Mouse (Mus musculus): ENCODE measurements around the gene Mms22l. TPM values are rescaled to one million over a fixed set of nuclear protein-coding genes. Genes with fewer than 3 reads are reported as not detected.
A peak's percentile ranks its signal among the peaks of the same experiment; 100 is the strongest.

The Mms22l gene
- polyA plus RNA-seq, 1 experiment from 2014 or later: 7.1 TPM

GRCm38 (mm10) chr4:24601711-24602110 is 105.5 kb downstream of the Mms22l start:
- Histone ChIP-seq H3K27me3 (ENCODE audit: control insufficient read depth, insufficient read depth, low read length) (no peaks in the 10 kb centered on the region), H3K9me3 (ENCODE audit: control insufficient read depth, low read length) (no peaks in the 10 kb centered on the region), H3K9ac (ENCODE audit: low read length) (no peak overlapping the region), H3K4me1 (replicated peaks; ENCODE audit: control insufficient read depth, insufficient read depth) (no peaks in the 10 kb centered on the region), H3K4me2 (replicated peaks; ENCODE audit: low read depth) (no peak overlapping the region), H3K4me3 (ENCODE audit: low read depth, low read length) (no peak overlapping the region), H3K27ac (replicated peaks) (no peak overlapping the region), H3K36me3 (ENCODE audit: control insufficient read depth, insufficient read depth, low read length) (no peaks in the 10 kb centered on the region)
- TF ChIP-seq CTCF (IDR thresholded peaks at IDR 0.05; ENCODE audit: low read depth) (no peak), EP300 (optimal IDR thresholded peaks at IDR 0.05) (no peak)
- DNase-seq (ENCODE audit: low spot score) (no peak), ATAC-seq (ENCODE audit: low FRiP score, low TSS enrichment) (no peak)
- WGBS: 92% methylated on average over 6 of the region's 6 CpGs

DNA sequence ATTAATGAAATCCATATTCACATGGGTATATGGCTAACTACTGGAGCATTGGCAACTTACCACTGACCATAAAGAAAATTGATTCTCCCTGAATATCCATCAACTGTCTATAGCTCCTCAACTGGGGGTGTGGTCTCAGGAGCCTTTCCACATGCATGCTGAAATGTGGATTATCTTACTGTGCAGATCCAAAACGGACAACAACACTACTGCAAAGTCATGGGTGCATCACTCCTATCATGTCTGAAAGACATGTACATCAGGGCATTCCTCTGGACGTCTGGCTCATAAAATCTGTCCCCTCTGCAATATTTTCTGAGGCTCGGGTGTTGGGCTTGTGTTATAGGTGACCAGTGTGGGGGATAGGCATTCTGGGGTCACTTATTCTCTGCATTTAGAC is 112.8 kb downstream of the Mms22l start:
- no peak overlapping the region for H3K4me3 ChIP-seq (ENCODE audit: low read depth, low read length)
- no peak for ATAC-seq (ENCODE audit: low FRiP score, low TSS enrichment)
- H3K4me1 ChIP-seq (replicated peaks; ENCODE audit: control insufficient read depth, insufficient read depth): no peaks in the 10 kb centered on the region
- 72% methylated on average over 3 of the region's 3 CpGs for WGBS
- H3K27ac ChIP-seq (replicated peaks): no peak overlapping the region
- H3K4me2 ChIP-seq (replicated peaks; ENCODE audit: low read depth): no peak overlapping the region
- H3K9me3 ChIP-seq (ENCODE audit: control insufficient read depth, low read length): no peaks in the 10 kb centered on the region
- H3K27me3 ChIP-seq (ENCODE audit: control insufficient read depth, insufficient read depth, low read length): no peaks in the 10 kb centered on the region
- no peaks in the 10 kb centered on the region for H3K36me3 ChIP-seq (ENCODE audit: control insufficient read depth, insufficient read depth, low read length)
- no peak for TF ChIP-seq EP300 (optimal IDR thresholded peaks at IDR 0.05)
- TF ChIP-seq CTCF (IDR thresholded peaks at IDR 0.05; ENCODE audit: low read depth): no peak
- no peak overlapping the region for H3K9ac ChIP-seq (ENCODE audit: low read length)
- DNase-seq (ENCODE audit: low spot score): no peak

GRCm38 (mm10) chr4:24609564-24609963 is 113.3 kb downstream of the Mms22l start:
- TF ChIP-seq CTCF (IDR thresholded peaks at IDR 0.05; ENCODE audit: low read depth) (no peak), EP300 (optimal IDR thresholded peaks at IDR 0.05) (no peak)
- no peak for DNase-seq (ENCODE audit: low spot score)
- Histone ChIP-seq H3K9ac (ENCODE audit: low read length) (no peak overlapping the region), H3K4me1 (replicated peaks; ENCODE audit: control insufficient read depth, insufficient read depth) (no peaks in the 10 kb centered on the region), H3K27ac (replicated peaks) (no peak overlapping the region), H3K4me3 (ENCODE audit: low read depth, low read length) (no peak overlapping the region), H3K27me3 (ENCODE audit: control insufficient read depth, insufficient read depth, low read length) (no peaks in the 10 kb centered on the region), H3K4me2 (replicated peaks; ENCODE audit: low read depth) (no peak overlapping the region), H3K9me3 (ENCODE audit: control insufficient read depth, low read length) (no peaks in the 10 kb centered on the region), H3K36me3 (ENCODE audit: control insufficient read depth, insufficient read depth, low read length) (no peaks in the 10 kb centered on the region)
- 99% methylated on average over 2 of the region's 2 CpGs for WGBS
- no peak for ATAC-seq (ENCODE audit: low FRiP score, low TSS enrichment)

DNA sequence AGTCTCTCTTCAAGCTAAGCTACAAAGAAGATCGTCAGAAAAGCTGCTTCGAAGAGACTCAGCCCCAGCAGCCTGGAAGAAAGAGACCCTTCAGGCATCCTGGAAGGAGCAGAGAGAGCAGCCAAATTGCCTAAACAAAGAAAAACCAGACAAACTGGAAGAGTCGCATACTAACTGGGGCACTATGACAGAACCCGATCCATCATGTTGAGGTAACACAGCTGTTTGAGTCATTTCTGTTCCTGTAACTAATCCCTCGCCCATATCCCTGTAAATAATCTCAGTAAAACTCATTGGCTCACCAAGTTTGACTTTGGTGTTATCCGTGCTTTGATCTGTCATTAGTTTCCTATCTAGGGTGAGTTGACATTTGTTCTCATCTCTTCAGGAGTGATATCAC is 123.8 kb downstream of the Mms22l start:
- DNase-seq (ENCODE audit: low spot score) (no peak), ATAC-seq (ENCODE audit: low FRiP score, low TSS enrichment) (peak; percentile 77; the same call in 1 of the 2 replicates)
- H3K9me3 ChIP-seq (ENCODE audit: control insufficient read depth, low read length): no peaks in the 10 kb centered on the region
- WGBS: 13% methylated on average over 6 of the region's 6 CpGs
- H3K4me3 ChIP-seq (ENCODE audit: low read depth, low read length): no peak overlapping the region
- H3K27me3 ChIP-seq (ENCODE audit: control insufficient read depth, insufficient read depth, low read length): no peaks in the 10 kb centered on the region
- no peaks in the 10 kb centered on the region for H3K4me1 ChIP-seq (replicated peaks; ENCODE audit: control insufficient read depth, insufficient read depth)
- peak overlapping the region; percentile 73 for H3K27ac ChIP-seq (replicated peaks)
- H3K9ac ChIP-seq (ENCODE audit: low read length): no peak overlapping the region
- H3K4me2 ChIP-seq (replicated peaks; ENCODE audit: low read depth): 0 out of 2 replicates have a peak overlapping the region, but pooled peaks have one; percentile 23
- peak; percentile 80 for TF ChIP-seq EP300 (optimal IDR thresholded peaks at IDR 0.05)
- no peak for TF ChIP-seq CTCF (IDR thresholded peaks at IDR 0.05; ENCODE audit: low read depth)
- H3K36me3 ChIP-seq (ENCODE audit: control insufficient read depth, insufficient read depth, low read length): no peaks in the 10 kb centered on the region

GRCm38 (mm10) chr4:24620440-24620839 is 124.2 kb downstream of the Mms22l start:
- TF ChIP-seq EP300 (optimal IDR thresholded peaks at IDR 0.05): no peak
- TF ChIP-seq CTCF (IDR thresholded peaks at IDR 0.05; ENCODE audit: low read depth): peak; percentile 54
- Histone ChIP-seq H3K27ac (replicated peaks) (no peak overlapping the region; the same call in 1 of the 2 replicates), H3K4me3 (ENCODE audit: low read depth, low read length) (no peak overlapping the region), H3K9me3 (ENCODE audit: control insufficient read depth, low read length) (no peaks in the 10 kb centered on the region), H3K4me1 (replicated peaks; ENCODE audit: control insufficient read depth, insufficient read depth) (no peaks in the 10 kb centered on the region), H3K27me3 (ENCODE audit: control insufficient read depth, insufficient read depth, low read length) (no peaks in the 10 kb centered on the region), H3K4me2 (replicated peaks; ENCODE audit: low read depth) (no peak overlapping the region), H3K9ac (ENCODE audit: low read length) (no peak overlapping the region), H3K36me3 (ENCODE audit: control insufficient read depth, insufficient read depth, low read length) (no peaks in the 10 kb centered on the region)
- WGBS: 38% methylated on average over 5 of the region's 5 CpGs
- ATAC-seq (ENCODE audit: low FRiP score, low TSS enrichment): peak; percentile 47; the same call in 1 of the 2 replicates
- peak; percentile 15 for DNase-seq (ENCODE audit: low spot score)

GRCm38 (mm10) chr4:24621422-24622187 is 125.4 kb downstream of the Mms22l start:
- no peaks in the 10 kb centered on the region for H3K27me3 ChIP-seq (ENCODE audit: control insufficient read depth, insufficient read depth, low read length)
- no peaks in the 10 kb centered on the region for H3K36me3 ChIP-seq (ENCODE audit: control insufficient read depth, insufficient read depth, low read length)
- TF ChIP-seq EP300 (optimal IDR thresholded peaks at IDR 0.05): no peak
- no peak for TF ChIP-seq CTCF (IDR thresholded peaks at IDR 0.05; ENCODE audit: low read depth)
- DNase-seq (ENCODE audit: low spot score) (no peak), ATAC-seq (ENCODE audit: low FRiP score, low TSS enrichment) (no peak)
- H3K4me2 ChIP-seq (replicated peaks; ENCODE audit: low read depth): no peak overlapping the region
- H3K4me3 ChIP-seq (ENCODE audit: low read depth, low read length): no peak overlapping the region
- H3K9ac ChIP-seq (ENCODE audit: low read length): no peak overlapping the region
- no peak overlapping the region for H3K27ac ChIP-seq (replicated peaks)
- WGBS: 62% methylated on average over 9 of the region's 9 CpGs
- H3K4me1 ChIP-seq (replicated peaks; ENCODE audit: control insufficient read depth, insufficient read depth): no peaks in the 10 kb centered on the region
- H3K9me3 ChIP-seq (ENCODE audit: control insufficient read depth, low read length): no peaks in the 10 kb centered on the region

All from stomach, postnatal 0 days (tissue).